Mouse (Mus musculus) hindbrain, postnatal 0 days (tissue): ENCODE data around the gene Tdpoz2. TPM values are rescaled to one million over a fixed set of nuclear protein-coding genes. Genes with fewer than 3 reads are reported as not detected.
"Not testable (repeated sequence)": the region's sequence is repeated elsewhere in the genome, so short reads cannot be mapped to it uniquely, and the experiment has no call there.

Experiments
- ATAC-seq: fragments of 200-750 bp; cut with Nextera tagmentation; 2 replicates; pipeline ENCODE4 v1.8.0; 2017; ENCODE audit warnings: mild to moderate bottlenecking, moderate TSS enrichment, moderate library complexity
- DNase-seq: peaks from one replicate; pipeline ENCODE4 v3.0.0-alpha.2; 2015; ENCODE audit warnings: low spot score
- H3K27ac ChIP-seq: fragments of 300-500 bp; sonication (generic); 2 replicates; pipeline ENCODE4 v1.5.1; 2014; ENCODE audit warnings: mild to moderate bottlenecking
- H3K27me3 ChIP-seq: fragments of 300-500 bp; sonication (generic); 2 replicates; pipeline ENCODE4 v1.6.1; 2014; ENCODE audit warnings: low read length, mixed read lengths; ENCODE audit not compliant: insufficient read depth
- H3K36me3 ChIP-seq: fragments of 300-500 bp; sonication (generic); 2 replicates; pipeline ENCODE4 v1.6.1; 2014; ENCODE audit warnings: low read length, mixed read lengths; ENCODE audit not compliant: insufficient read depth
- H3K4me1 ChIP-seq: fragments of 300-500 bp; sonication (generic); 2 replicates; pipeline ENCODE4 v1.6.1; 2014; ENCODE audit warnings: antibody characterized with exemption, low read length, mixed read lengths; ENCODE audit not compliant: insufficient read depth
- H3K4me2 ChIP-seq: fragments of 300-500 bp; sonication (generic); 2 replicates; pipeline ENCODE4 v1.6.1; 2014; ENCODE audit warnings: low read depth, mild to moderate bottlenecking, low read length, moderate library complexity, mixed read lengths
- H3K4me3 ChIP-seq: fragments of 300-500 bp; sonication (generic); 2 replicates; pipeline ENCODE4 v1.5.1; 2014; ENCODE audit warnings: low read length
- H3K9ac ChIP-seq: fragments of 300-500 bp; sonication (generic); replicated peaks from 2 replicates; pipeline ENCODE4 v1.6.1; 2014; ENCODE audit warnings: mild to moderate bottlenecking, low read length, moderate library complexity, mixed read lengths
- H3K9me3 ChIP-seq: fragments of 300-500 bp; sonication (generic); 2 replicates; pipeline ENCODE4 v1.6.1; 2016; ENCODE audit warnings: low read length, mixed read lengths
- CTCF ChIP-seq: IDR thresholded peaks from 2 replicates; pipeline ENCODE4 v1.5.1; 2016; ENCODE audit warnings: antibody characterized with exemption, control low read depth, low read depth
- WGBS: fragments of 180-500 bp; shearing (Covaris S2); extraction: QIAGEN DNeasy Blood & Tissue Kit; methylation state at CpG from one replicate; pipeline ENCODE4 v1.1.7; 2014; 5-methylcytosine and 5-hydroxymethylcytosine counted together
- polyA plus RNA-seq: library from polyadenylated mRNA; unstranded; fragments of >200 nt; fragmentation: Nextera tagmentation; extraction: Ambion mirVana; gene quantifications from 2 replicates; pipeline ENCODE4 v1.2.1, GENCODE M21; 2015
- total RNA-seq: library from RNA; depleted of rRNA; stranded (reverse); fragments of >200 nt; gene quantifications from 2 replicates; pipeline ENCODE4 v1.2.3, GENCODE M21; 2014; rRNA removed

Gene Tdpoz2
- total RNA-seq = not detected in 2 replicates
- polyA plus RNA-seq = not detected in 2 replicates

DNA sequence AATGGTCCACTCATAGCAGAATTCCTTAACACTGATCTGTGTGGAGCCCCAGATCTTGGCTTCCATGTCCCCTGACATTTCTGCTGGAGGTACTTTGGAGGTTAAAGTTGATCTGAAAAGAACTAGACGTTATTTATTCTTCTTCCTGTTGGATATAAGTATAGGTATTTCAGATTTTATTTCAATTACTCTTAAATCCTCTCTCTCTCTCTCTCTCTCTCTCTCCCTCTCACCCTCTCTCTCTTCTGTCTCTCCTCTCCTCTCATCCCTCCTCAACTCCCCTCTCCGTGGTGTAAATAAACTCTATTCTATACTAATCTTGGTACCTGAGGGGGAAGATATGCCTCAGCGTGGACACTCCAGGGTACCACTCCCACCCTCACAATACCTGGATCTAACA is at the start of gene Tdpoz2:
Tdpoz2 (minus strand) TSS at position 101 of the 400 bp plus-strand sequence.
- TF ChIP-seq CTCF = no peak
- 85% methylated on average over 3 of the region's 3 CpGs for WGBS

DNA sequence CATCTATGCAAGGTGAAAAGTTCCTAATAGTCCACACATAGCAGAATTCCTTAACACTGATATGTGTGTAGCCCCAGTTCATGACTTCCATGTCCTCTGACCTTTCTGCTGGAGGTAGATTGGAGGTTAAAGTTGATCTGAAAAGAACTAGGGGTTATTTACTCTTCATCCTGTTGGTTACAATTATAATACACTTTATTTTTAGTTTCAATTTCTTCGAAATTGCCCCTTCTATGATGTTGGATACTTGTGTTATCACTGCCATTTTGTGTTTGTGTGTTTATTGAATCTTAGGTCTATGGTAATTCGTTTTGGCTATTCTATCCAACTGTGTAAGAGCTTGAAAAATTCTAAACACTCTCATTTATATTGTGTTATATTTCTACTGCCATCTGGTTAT is 40.5 kb upstream of the Tdpoz2 start, which contains the start of gene Gm37596:
Gm37596 (minus strand) TSS at position 101 of the 400 bp plus-strand sequence.
- DNase-seq, H3K36me3 ChIP-seq, H3K4me3 ChIP-seq, H3K9me3 ChIP-seq, ATAC-seq, H3K27ac ChIP-seq, H3K9ac ChIP-seq, H3K4me1 ChIP-seq, H3K27me3 ChIP-seq, H3K4me2 ChIP-seq: not testable (repeated sequence)
- WGBS = 62% methylated on average over 1 of the region's 2 CpGs

More for the DNA sequence above, at the start of gene Tdpoz2:
- Histone ChIP-seq H3K4me3 (no peak within 1 kb of the TSS), H3K9ac (no peak within 1 kb of the TSS), H3K36me3 (no peaks in the 10 kb centered on the region), H3K27ac (no peak within 1 kb of the TSS), H3K9me3 (no peaks in the 10 kb centered on the region), H3K27me3 (no peaks in the 10 kb centered on the region), H3K4me1 (no peaks in the 10 kb centered on the region), H3K4me2 (no peak within 1 kb of the TSS)
- DNase-seq = no peak
- no peak for ATAC-seq

DNA sequence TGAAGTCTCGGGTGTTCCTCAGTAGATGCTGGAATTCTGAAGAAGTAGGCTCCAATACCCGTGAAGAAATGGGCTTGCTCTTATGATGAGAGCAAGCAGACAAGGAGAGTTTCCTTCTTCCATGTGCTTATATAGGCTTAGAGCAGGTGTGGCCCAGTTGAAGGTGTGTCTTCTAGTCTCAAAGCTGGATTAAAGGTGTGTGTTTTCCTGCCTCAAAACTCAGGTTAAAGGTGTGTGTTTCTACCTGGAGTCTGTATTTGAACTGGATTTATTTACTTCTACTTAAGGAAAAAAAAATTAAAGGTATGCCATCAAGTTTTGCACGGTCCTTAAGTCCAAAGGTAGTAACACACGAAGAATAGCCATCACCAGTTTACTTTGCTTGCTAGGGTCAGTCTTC is 23.7 kb upstream of the Tdpoz2 start, which contains the start of gene Tdpoz1:
Tdpoz1 (minus strand) TSS at position 101 of the 400 bp plus-strand sequence.
- DNase-seq, H3K4me2 ChIP-seq, H3K4me3 ChIP-seq, ATAC-seq, H3K27ac ChIP-seq, H3K36me3 ChIP-seq, H3K27me3 ChIP-seq, H3K9me3 ChIP-seq, H3K9ac ChIP-seq, H3K4me1 ChIP-seq: not testable (repeated sequence)
- 90% methylated on average over 2 of the region's 4 CpGs for WGBS

DNA sequence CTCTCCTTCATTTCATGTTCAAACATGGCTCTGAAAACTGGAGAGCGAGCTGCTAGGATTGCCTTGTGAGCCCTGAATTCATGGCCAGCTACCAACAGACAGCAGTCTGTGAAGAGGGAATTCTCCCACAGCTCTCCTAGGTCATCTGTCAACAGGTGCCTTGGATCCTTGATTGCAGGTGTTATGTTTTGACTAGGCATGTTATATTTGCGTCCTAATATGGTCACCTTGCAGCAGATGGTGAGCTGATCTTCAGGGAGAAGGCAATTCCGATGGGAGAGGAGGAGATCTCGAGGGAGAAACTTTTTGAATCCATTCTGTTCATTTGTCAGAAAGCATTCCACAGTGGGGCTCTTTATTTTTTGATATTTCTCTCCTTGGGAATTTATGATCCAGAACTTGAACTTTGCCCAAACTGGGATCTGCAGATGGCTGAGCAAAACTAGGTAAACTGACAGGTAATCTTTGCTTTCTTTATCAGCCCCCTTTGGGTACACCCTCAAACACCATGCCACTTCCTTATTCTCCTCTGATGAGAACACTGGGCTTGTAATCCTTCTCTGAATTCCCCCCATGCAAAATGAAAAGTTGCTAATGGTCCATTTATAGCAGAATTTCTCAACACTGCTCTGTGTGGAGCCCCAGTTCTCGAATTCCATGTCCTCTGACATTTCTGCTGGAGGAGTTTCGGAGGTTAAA is 18.5 kb upstream of the Tdpoz2 start:
- H3K4me2 ChIP-seq, H3K9ac ChIP-seq, H3K4me3 ChIP-seq, H3K4me1 ChIP-seq, H3K9me3 ChIP-seq, H3K27ac ChIP-seq, H3K27me3 ChIP-seq, DNase-seq, ATAC-seq, H3K36me3 ChIP-seq: not testable (repeated sequence)
- WGBS = 87% methylated on average over 5 of the region's 6 CpGs

DNA sequence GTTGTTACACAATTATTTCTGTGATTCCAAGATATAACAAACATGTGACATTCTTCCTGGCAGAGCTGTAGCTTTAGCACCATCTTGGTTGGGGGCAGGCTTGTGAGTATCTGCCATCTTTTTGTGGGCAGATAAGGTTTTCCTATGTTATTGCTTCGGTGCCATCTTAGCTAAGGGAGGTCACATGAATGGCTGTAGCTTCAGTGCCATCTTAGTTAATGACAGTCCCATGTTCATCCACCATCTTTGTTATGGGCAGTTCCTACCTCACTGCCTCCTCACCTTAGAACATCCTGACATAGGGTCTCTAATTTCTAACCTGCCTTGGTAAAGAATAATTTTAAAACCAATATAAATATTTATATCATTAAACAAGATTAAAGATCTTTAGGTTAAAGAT is 1.8 kb upstream of the Tdpoz2 start:
- WGBS = 78% methylated on average over 1 of the region's 1 CpGs
- no peak for TF ChIP-seq CTCF
- DNase-seq (no peak), ATAC-seq (no peak)
- H3K4me1 ChIP-seq = no peaks in the 10 kb centered on the region
- H3K4me2 ChIP-seq = no peak overlapping the region
- no peaks in the 10 kb centered on the region for H3K27me3 ChIP-seq
- H3K4me3 ChIP-seq = no peak overlapping the region
- H3K9ac ChIP-seq = no peak overlapping the region
- no peak overlapping the region for H3K27ac ChIP-seq
- H3K9me3 ChIP-seq = no peaks in the 10 kb centered on the region
- H3K36me3 ChIP-seq = no peaks in the 10 kb centered on the region

DNA sequence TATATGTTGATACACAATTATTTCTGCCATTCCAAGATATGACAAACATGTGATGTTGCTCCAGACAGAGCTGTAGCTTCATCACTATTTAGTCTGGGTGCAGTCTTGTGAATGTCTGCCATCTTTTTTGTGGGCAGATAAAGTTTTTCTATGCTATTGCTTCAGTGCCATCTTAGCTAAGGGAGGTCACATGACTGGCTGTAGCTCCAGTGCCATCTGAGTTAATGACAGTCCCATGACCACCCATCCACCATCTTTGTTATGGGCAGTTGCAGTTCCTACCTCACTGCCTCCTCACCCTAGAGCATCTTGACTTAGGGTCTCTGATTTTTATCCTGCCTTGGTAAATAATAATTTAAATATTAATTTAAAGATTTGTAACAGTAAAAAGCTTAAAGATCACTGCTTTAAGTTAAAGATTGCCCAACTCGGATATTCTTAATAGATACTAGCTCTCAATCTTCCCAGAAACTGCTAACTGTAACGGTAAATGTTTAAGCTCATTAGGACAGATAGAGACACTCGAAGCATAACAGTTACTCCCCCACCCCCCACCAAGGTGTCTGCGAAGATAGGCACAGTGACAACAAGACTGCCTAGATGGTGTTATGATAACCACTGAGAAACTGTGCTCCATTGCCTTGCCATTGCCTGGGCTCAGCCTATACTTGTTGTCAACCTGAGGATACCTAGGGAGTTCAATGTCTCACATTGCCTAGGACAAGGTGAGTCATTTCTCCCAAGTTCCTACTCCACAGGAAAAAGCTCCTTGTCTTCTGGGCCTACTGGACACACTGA is 21.4 kb downstream of the Tdpoz2 start:
- not testable (repeated sequence) for H3K9ac ChIP-seq, H3K4me1 ChIP-seq, H3K4me2 ChIP-seq, ATAC-seq, H3K4me3 ChIP-seq, H3K27me3 ChIP-seq, H3K27ac ChIP-seq, H3K9me3 ChIP-seq, H3K36me3 ChIP-seq, DNase-seq
- 87% methylated on average over 4 of the region's 4 CpGs for WGBS

DNA sequence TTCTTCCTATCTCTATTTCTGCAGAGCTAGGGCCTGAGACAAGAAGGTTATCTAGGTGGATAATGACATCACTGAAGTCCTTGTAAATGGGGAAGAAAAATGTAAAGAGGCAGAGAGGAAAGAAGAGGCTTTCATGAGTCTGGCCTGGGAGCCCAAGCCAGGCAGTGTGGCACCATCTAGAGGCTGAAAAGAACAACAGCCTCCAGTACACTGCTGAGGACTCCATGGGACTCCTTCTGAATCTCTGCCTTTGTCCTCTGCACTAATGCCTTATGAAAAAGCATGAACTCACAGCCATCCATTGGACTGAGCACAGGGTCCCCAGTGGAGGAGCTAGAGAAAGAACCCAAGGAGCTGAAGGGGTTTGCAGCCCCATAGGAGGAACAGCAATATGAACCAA is 43.5 kb downstream of the Tdpoz2 start:
- DNase-seq (peak; percentile 38), ATAC-seq (peak; percentile 81)
- not testable (repeated sequence) for H3K4me2 ChIP-seq, H3K9me3 ChIP-seq, H3K9ac ChIP-seq, H3K27ac ChIP-seq, H3K4me1 ChIP-seq, H3K4me3 ChIP-seq, H3K27me3 ChIP-seq, H3K36me3 ChIP-seq
- TF ChIP-seq CTCF = peak; percentile 66
